Mouse (Mus musculus): ENCODE data around the gene Krt42.

- TF ChIP-seq CTCF (IDR thresholded peaks at IDR 0.05; ENCODE audit: insufficient read depth, low read length) (no peak), POLR2A (IDR thresholded peaks at IDR 0.05; ENCODE audit: borderline replicate concordance, extremely low read depth, low read depth, low read length) (no peak)
Observed at GRCm38 (mm10) chr11:100313424-100313823, 43.8 kb upstream of the Krt42 start.

Data from lung, adult 2 months (tissue).